Mouse (Mus musculus): ENCODE measurements at regions not wholly inside any gene's neighbourhood (a gene's known extent, or its start where the extent isn't known, plus 50 kb on each side); places are given as distances from the start of the nearest gene placed in this dataset.

DNA sequence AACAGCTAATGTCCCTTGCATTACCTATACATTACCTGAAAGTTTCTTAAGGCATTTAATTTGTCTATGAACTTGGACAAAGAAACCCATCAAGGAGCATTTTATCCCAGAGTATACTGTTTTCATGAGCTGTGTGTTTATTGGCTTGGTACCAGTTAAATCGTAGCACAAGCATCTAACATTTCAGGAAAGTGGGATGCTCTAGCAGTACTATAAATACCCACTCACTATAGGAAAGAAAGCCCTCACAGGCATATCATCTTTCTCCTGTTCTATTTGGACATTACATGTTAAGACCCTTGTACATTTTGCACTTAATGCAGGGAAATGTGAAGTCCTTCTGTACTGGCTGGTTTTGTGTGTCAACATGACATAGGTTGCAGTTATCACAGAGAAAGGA, 163.9 kb downstream of the Ptprc start:
- ATAC-seq (ENCODE audit: low TSS enrichment), result no peak; the same call in 1 of the 2 replicates

DNA sequence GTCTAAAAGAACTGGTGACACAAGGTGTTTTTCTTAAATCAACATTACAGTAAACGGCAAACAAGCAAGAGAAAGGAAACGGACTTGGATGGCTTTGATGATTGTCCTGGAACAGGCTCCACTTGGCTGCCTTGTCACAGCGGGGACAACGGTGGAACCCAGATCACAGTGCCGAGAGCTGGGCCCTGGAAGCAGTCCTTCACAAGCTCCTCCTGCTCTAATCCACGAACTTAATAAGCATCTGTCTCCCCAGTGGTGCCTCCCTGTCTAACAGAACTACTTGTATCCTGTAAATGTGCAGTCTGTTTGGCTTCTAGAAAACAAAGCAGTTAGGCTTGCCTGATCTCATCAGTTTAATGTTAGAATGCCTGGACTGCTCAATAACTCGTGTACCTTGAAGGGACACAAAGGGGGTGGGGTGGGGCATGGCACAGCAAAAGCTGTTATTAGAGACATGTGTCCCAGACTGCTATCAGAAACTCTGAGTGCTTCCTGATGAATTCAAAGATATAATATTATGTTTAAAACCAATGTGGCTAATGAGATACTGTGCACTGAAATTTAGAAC, 164.5 kb downstream of the Ptprc start:
- ATAC-seq (ENCODE audit: low TSS enrichment), result no peak

DNA sequence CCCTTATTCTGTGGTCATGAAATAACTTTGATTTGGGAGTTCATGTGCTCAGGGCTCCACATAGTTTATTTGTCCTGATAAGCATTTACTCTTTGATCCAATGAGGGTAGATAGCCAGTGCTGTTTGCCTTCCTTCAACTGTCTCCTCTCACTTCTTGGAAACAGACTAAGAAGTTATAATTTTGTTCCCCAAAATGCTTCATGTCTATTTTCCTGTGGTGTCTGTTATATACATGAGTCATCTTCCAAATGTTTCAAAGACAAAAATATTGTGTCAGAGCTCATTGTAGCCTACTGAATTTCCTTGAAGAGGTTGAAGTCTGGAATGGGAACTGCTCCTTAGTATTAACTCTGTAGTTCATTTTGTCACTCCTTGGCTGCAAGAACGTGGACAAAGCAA, 168.7 kb downstream of the Ptprc start:
- peak; percentile 97 for ATAC-seq (ENCODE audit: low TSS enrichment)

DNA sequence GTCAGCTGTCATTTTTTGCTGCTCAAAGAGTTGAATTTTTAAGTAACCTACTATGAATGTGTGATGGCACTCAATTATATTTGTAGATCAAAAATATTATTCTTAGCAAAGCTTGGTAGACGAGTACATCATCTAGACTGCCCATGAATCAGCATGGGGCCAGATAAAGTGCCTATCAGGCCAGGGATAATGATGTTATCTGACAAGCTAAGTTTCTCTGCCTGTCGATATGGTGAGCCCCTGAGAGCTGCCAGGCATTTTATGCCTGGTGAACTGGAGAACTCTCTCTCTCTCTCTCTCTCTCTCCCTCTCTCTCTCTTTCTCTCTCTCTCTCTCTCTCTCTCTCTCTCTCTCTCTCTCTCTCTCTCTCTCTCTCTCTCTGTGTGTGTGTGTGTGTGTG, 171.2 kb downstream of the Ptprc start:
- no peak for ATAC-seq (ENCODE audit: low TSS enrichment)

GRCm38 (mm10) chr1:137999268-137999900, 176.1 kb downstream of the Ptprc start:
- no peak for ATAC-seq (ENCODE audit: low TSS enrichment)

DNA sequence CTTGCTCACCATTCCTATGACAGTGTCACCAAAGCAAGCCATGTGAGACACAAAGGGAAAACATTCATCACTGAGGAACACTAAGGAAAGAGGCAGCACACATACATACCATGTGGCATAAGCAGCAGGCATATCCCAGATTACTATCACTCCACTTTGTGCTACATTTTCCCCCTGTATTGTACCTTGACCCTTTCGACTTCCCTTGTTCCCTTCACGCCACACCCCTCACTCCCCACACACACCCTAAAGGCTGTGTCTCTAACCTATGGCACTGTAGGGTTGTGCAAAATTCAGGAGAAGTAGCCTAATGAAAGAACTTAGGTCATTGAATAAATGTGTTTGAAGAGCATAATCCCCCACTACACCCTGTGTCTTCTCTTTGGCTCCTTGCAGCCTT, 179.5 kb downstream of the Ptprc start:
- no peak for ATAC-seq (ENCODE audit: low TSS enrichment)

DNA sequence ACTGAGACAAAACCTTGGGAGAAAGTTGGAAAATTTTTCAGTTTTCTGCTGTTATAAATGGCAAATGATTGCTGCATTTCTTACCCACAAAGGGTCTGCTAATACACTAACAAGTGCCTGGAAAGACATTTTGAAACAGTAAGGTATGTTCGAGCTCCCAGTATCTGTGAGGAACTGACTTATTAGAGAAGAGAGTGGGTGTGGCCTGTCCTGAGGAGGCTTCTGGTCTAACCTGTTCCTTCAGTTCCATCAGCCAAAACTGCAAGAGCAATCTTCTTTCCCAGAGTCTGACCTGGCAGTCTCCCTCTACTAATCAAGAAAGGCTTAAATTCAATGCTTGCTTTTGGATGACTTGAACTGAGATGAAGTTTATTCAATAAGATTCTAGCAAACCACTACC, 183.6 kb downstream of the Ptprc start:
- ATAC-seq (ENCODE audit: low TSS enrichment), result no peak

GRCm38 (mm10) chr1:137991412-137991811, 184.1 kb downstream of the Ptprc start:
- ATAC-seq (ENCODE audit: low TSS enrichment), result no peak

DNA sequence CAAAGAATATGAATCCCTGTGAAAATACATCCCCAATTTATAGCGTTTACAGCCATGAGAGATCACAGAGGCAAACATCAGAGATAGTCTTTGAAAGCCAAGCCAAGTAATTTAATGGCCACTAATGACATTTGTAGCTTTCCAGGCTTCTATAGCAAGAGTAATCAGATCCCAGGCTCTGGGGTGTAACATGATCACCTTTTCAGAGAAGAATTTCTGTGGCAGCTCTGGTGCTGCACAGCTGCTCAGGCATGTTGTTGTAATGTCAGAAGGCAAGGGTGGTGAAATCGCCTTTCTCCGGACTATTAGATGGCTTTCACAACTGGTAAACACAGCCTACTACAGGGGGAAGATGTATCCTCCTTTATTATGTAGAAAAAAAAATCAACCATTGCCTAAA, 202.1 kb downstream of the Ptprc start:
- ATAC-seq (ENCODE audit: low TSS enrichment), result no peak

DNA sequence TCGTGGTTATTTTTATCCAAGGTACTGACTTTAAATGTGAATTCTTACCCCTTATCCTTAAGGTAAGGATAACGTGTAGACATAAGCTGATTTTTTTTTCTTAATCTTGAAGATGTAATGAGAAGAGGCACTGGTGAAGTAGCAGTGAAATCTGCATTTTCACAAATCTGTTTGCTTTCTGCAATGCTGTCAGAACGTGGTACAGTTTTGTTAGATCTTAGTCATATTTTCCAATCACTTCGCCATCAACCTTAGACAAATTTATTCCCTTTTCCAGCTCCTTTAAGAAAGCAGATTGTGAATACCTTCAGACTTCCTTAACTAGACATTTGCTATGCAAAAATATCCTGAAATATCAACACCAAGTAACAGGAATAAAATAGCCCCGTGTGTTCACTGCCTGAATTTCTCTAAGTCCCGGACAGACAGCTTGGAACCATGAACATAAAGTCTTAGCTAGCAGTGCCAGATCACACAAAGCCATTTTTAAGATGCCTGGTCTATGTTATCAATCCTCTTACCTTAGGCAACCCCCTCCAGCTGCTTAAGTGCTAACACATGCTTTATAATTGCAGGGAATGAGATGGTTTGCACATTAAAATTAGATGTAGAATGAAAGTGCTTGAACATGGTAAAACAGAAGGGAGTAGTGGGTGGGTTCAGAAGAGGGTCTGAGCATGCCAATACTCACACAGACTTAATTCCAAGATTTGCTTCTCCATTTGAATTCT, 202.7 kb downstream of the Ptprc start:
- peak; percentile 78 for ATAC-seq (ENCODE audit: low TSS enrichment)

- peak; percentile 91 for ATAC-seq (ENCODE audit: low TSS enrichment)
Observed at GRCm38 (mm10) chr1:137966151-137966836, 209.2 kb downstream of the Ptprc start.

DNA sequence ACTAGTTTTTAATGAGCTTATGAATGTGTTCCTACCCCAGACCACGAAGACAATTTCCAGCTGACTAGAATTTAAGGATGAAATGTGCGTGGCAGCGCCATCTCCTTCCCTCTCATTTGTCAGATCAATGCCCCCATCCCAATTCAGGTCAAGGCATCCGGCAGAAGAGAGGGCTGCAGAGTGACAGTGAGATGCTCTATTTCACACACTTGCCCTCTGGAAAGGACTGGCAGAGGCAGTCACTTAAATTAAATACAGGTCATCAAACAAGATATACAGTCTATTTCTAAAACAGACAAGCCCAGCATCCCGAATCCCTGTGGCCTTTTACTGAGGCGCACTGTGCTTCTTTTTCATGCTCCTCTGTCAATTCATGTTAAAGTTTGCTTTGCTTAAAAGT, 211.9 kb downstream of the Ptprc start:
- ATAC-seq (ENCODE audit: low TSS enrichment), result no peak

DNA sequence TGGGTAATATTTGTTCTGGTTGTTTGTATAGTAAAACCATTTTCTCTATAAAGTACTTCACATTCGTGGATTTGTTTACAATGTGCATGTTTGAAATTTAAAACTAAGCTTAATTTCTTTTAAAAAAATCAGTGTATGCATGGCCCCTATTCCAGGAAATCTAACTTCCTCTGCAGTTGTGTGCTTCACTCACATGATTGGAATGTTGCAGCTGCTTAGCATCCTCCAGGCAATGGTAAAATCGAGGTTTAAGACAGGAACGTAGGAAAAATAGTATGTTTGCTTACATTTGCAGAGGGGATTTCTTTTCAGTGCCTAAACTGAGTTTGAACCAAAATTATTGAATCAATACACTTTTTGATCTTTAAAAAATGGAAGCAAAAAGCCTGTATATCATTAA, 217.5 kb downstream of the Ptprc start:
- ATAC-seq (ENCODE audit: low TSS enrichment), result no peak

DNA sequence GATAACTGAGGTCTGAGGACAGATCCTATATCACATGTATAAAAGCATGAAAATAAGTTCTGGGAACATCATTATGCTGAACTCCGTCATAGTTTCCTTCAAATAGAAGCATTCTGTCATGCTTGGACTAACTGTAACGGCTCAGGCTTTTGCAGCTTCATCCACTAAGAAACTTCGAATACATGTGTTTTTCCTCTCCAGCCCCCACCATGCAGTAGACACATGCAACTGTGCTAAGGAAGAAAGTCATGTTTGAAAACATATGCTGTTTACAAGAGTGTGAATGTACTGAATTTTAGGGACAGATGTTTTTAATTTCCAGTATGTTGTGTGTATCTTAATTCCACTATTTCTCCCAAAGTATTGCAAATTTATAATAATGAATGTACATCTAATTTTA, 219.5 kb downstream of the Ptprc start:
- ATAC-seq (ENCODE audit: low TSS enrichment), result 0 out of 2 replicates have a peak, but pooled peaks have one; percentile 32

DNA sequence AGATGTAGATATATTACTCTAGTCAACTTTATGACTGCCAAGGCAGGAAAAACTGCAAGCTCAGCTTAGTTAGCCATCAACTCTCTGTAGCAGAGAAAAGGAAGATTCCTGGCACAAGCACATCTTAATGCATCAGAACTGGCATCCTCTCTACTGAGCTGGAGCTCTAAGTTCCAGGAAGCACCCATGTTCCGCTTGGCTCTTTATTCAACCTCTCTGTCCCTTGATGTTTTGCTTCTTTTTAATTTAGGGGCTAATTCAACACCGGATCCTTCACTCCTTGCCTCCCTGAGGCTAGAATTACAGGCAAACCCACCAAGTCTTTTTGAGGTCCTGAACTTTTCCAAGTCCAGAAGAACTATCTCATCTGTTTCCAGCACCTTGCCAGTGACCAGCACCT, 220.4 kb downstream of the Ptprc start:
- ATAC-seq (ENCODE audit: low TSS enrichment), result peak; percentile 42; the same call in 1 of the 2 replicates

DNA sequence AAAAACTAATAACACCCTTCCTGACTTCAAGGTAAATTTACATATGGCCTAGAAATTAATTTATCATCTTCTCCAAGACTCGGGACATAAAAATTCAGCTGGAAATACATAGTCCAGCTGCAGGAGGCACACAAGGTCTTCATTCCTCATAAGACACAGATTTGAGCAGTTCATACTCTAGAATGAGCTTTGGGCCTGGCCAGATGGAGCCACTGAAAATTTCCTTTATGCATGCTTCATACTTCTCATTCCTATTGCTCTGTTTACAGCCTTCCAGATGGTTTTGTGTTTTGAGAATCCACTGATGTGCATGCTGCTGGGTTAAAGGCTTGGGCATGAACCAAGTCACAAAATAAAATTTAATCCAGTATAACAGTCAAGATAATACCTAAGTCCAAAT, 222.1 kb downstream of the Ptprc start:
- no peak for ATAC-seq (ENCODE audit: low TSS enrichment)

- no peak for ATAC-seq (ENCODE audit: low TSS enrichment)
Observed at GRCm38 (mm10) chr1:137952777-137953176, 222.7 kb downstream of the Ptprc start.

- no peak for ATAC-seq (ENCODE audit: low TSS enrichment)
Observed at GRCm38 (mm10) chr1:137947900-137948299, 227.6 kb downstream of the Ptprc start.

DNA sequence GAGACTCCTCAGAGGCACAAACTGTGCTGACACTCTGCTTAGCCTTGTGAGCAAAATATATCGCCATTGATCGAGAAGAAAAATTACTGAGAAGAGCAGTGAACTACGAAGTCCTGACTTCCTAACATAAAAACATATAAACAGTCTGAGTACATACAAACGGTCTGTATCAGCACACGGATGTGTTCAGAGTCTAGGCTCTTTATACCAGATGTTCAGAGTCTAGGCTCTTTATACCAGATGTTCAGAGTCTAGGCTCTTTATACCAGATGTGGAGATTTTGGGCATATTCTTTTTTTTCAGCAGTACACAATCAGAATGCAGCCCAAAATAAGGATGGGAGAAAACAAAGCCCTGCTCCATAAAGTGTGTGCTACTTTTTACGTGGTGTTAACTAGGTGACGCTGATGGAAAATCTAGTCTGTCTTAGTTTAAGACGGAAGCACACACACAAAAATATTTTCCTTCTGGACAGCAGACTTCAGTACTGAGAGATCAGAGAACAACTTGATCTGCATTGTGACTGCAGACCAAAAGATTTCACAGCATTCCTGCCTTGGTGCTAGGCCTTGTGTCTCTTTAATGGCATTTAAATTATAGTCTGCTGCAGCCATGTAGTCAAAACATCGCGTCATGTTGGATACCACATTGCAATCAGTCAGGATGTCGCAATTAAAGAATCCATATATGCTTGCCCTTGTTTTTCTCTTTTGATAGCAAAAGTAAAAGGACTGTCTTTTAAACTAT, 233.6 kb downstream of the Ptprc start:
- ATAC-seq (ENCODE audit: low TSS enrichment), result peak; percentile 28

GRCm38 (mm10) chr1:137935746-137936145, 239.8 kb downstream of the Ptprc start:
- peak; percentile 42 for ATAC-seq (ENCODE audit: low TSS enrichment)

GRCm38 (mm10) chr1:137929764-137930163, 245.7 kb downstream of the Ptprc start:
- no peak for ATAC-seq (ENCODE audit: low TSS enrichment)

DNA sequence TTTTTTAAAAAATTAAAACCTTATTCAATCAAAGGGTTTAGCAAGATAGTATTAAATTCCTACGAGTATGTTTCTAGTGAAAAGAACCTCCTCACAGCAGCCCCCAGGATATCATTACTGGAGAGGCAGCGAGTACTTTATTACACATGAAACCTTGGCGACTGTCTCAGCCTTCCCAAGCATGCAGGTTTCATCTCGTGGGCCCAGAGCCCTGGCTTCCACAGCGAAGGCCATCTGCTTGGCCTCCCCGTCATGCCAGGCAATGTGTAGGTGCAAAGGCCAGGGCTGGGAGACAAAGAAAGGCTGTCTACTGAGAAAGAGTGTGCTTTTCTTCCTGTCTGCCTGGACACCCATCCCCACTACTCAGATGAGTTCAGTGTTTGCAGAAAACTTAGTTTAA, 247.0 kb downstream of the Ptprc start:
- ATAC-seq (ENCODE audit: low TSS enrichment), result no peak

Measured in frontal cortex, adult (tissue).